Mouse (Mus musculus): ENCODE results near the gene Gch1. TPM values are rescaled to one million over a fixed set of nuclear protein-coding genes. Genes with fewer than 3 reads are reported as not detected.
A peak's percentile ranks its signal among the peaks of the same experiment; 100 is the strongest.

Gene Gch1
- polyA plus RNA-seq, 1 experiment from 2014 or later = 3.7 TPM

DNA sequence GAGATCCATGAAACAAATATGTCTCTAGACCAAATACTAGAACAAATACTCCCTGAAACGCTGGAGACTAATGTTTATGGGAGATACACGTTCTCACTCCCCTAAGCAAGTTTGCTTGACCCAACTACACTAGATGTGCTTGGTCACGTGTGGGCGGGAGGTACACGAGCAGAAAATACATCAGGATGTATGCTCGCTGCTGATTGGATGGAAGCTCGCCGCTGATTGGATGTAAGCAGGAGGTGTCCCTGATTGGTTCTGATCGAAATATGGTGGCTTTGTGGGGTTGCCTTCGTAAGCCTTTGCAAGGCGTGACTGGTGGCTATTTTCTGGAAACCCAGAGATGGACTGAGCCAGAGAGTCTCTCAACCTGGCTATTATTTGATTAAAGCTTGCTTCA lies 32.4 kb upstream of the Gch1 start:
- peak; percentile 44; the same call in 1 of the 2 replicates for ATAC-seq
- Histone ChIP-seq H3K27ac (no peak overlapping the region), H3K4me3 (no peak overlapping the region), H3K36me3 (no peaks in the 10 kb centered on the region), H3K4me2 (no peak overlapping the region), H3K27me3 (replicated peaks) (no peaks in the 10 kb centered on the region), H3K4me1 (0 out of 2 replicates have a peak, but pooled peaks cover 4% of the 10 kb centered on the region), H3K9ac (no peak overlapping the region), H3K9me3 (replicated peaks) (no peaks in the 10 kb centered on the region)
- WGBS (ENCODE audit: insufficient replicate concordance) = 74% methylated on average over 11 of the region's 11 CpGs

DNA sequence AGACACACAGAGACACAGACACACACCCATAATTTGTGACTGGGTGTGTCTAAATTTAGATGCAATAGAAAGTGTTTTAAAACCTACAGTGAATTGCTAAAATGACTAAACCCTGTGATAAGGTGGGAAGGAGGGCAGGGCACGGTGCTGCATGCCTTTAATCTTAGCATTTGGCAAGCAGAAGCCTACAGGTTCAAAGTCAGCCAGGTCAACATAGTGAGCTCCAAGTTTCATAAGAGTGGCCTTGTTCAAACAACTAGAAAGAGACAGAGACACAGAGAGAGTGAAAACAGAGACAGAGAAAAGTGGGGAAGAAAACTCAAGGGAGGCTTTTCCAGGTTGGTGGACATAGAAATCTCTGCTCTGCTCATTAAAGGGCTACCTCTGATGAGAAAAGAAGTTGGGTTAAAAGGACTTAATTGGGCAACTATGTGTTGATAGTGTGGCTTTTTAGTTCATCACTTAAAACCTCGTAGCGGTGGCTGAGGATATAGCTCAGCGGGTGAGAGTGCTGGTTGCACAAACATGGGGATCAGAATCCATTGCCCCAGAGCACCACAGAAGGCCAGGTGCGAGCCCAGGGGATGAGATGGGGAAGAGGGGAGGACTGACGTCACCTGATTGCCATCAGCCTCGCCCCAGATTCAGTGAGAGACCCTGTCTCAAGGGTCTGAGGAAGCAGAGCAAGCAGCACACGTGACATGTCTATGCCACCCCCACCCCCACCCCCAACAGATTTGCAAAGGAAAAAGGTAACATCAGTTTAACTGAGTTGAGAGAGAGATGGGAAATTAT lies 31.2 kb upstream of the Gch1 start:
- no peak overlapping the region for H3K27ac ChIP-seq
- no peak overlapping the region for H3K4me2 ChIP-seq
- no peak overlapping the region for H3K9ac ChIP-seq
- WGBS (ENCODE audit: insufficient replicate concordance) = 66% methylated on average over 8 of the region's 8 CpGs
- H3K9me3 ChIP-seq (replicated peaks) = no peaks in the 10 kb centered on the region
- no peaks in the 10 kb centered on the region for H3K27me3 ChIP-seq (replicated peaks)
- no peaks in the 10 kb centered on the region for H3K36me3 ChIP-seq
- H3K4me1 ChIP-seq = 0 out of 2 replicates have a peak, but pooled peaks cover 4% of the 10 kb centered on the region
- no peak overlapping the region for H3K4me3 ChIP-seq
- ATAC-seq = no peak

DNA sequence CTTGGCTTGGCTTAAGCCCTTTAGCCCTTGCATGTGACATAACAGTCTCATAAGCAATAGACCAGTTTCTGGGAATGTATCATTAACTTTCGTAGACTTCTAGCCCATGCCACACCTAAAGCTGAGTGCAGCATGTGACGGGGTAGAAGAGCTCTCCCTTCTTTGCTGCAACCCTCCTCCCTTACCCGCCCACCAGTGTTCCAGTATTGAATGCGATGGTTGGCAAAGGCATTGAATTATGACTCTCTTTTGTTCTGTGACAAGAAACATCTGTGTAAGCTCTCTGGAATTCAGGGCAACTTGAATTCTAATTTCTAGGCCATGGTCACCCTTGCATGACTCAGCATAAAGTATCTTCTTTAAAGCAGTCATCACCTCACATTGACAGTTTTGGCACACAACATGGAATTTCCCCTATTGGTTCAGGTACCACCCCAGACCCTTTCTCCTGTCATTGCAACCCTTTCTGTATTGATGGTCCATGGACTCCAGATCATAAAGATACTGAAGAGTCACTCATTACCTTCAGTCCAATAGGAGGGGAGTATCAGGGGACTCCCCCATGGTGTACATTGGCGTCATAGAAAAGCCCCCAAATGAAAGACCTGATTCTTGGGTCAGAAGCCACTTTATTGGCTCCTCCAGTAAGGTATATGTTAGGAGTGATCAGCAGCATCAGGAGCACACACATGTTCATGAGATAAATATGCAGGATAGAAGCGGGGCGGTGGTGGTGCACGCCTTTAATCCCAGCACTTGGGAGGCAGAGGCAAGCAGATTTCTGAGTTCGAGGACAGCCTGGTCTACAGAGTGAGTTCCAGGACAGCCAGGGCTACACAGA lies 29.8 kb upstream of the Gch1 start:
- WGBS (ENCODE audit: insufficient replicate concordance) = 76% methylated on average over 9 of the region's 9 CpGs
- Histone ChIP-seq H3K27ac (no peak overlapping the region), H3K4me3 (no peak overlapping the region), H3K9ac (no peak overlapping the region), H3K4me1 (0 out of 2 replicates have a peak, but pooled peaks cover 4% of the 10 kb centered on the region), H3K36me3 (no peaks in the 10 kb centered on the region), H3K4me2 (no peak overlapping the region), H3K27me3 (replicated peaks) (no peaks in the 10 kb centered on the region), H3K9me3 (replicated peaks) (no peaks in the 10 kb centered on the region)
- no peak for ATAC-seq

DNA sequence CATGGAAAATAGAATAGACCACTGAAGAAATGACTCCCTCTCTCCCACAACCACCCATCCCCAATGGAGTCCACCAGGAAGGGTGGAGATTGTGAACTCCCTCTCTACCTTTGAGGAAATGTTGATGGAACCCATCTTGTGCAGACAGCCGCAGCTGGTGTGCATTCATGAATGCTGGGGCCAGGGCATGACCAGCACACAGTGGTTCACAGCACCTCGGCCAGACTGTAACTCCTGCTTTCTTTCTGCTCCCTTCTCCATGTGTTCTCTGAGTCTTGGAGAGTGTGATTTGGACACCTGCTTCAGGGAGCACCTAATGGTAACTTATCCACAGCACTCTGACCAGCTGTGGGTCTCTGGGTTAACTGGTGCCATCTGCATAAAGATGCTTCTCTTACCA lies 27.3 kb upstream of the Gch1 start:
- Histone ChIP-seq H3K9ac (no peak overlapping the region), H3K27me3 (replicated peaks) (no peaks in the 10 kb centered on the region), H3K27ac (no peak overlapping the region), H3K4me2 (no peak overlapping the region), H3K36me3 (no peaks in the 10 kb centered on the region), H3K9me3 (replicated peaks) (no peaks in the 10 kb centered on the region), H3K4me1 (no peaks in the 10 kb centered on the region), H3K4me3 (no peak overlapping the region)
- WGBS (ENCODE audit: insufficient replicate concordance) = 69% methylated on average over 2 of the region's 2 CpGs
- no peak for ATAC-seq

DNA sequence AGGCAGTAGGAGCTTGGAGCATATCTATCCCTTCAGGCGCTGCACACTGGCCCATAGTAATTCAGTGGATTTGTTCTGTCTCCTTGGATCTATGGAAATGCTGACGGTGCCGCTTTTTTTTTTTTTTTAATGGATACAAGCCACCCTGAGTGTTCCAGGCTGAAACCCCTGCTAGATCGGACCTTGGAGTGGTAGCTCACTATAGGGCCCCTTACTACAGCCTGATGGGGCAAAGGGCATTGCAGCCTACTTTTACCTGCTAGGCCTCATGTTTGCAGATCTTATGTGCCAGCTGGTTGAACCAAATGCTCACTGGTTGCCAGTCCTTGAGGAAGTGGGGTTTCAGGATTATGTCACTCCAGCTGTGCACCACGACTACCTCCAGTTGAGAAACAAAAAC lies 25.2 kb upstream of the Gch1 start:
- Histone ChIP-seq H3K4me1 (no peaks in the 10 kb centered on the region), H3K9ac (no peak overlapping the region), H3K4me3 (no peak overlapping the region), H3K9me3 (replicated peaks) (no peaks in the 10 kb centered on the region), H3K27ac (no peak overlapping the region), H3K4me2 (no peak overlapping the region), H3K27me3 (replicated peaks) (no peaks in the 10 kb centered on the region), H3K36me3 (no peaks in the 10 kb centered on the region)
- no peak for ATAC-seq
- 64% methylated on average over 5 of the region's 5 CpGs for WGBS (ENCODE audit: insufficient replicate concordance)

DNA sequence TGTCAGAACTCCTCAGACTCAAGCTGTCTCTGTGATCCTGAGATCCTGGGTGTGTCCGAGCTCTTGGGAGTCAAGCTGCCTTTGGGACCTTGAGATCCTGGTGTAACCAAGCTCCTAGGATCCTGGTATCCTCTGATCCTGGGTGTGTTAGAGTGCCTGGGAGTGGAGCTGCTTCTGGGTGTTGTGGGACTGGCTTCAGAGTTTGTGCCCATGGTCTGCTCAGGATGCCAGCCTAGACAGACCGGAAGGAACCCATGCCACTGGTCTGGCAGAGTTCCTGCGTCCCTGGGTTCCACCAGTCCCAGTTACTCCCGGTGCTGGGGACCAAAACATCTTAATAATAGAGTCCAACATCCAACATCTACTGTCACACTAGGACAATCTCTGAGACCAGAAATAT lies 24.1 kb upstream of the Gch1 start:
- Histone ChIP-seq H3K9ac (no peak overlapping the region), H3K36me3 (no peaks in the 10 kb centered on the region), H3K27ac (no peak overlapping the region), H3K4me3 (no peak overlapping the region), H3K27me3 (replicated peaks) (no peaks in the 10 kb centered on the region), H3K4me2 (no peak overlapping the region), H3K4me1 (peaks cover 6% of the 10 kb centered on the region; the same call in 1 of the 2 replicates), H3K9me3 (replicated peaks) (no peaks in the 10 kb centered on the region)
- WGBS (ENCODE audit: insufficient replicate concordance) = 60% methylated on average over 4 of the region's 4 CpGs
- no peak for ATAC-seq

DNA sequence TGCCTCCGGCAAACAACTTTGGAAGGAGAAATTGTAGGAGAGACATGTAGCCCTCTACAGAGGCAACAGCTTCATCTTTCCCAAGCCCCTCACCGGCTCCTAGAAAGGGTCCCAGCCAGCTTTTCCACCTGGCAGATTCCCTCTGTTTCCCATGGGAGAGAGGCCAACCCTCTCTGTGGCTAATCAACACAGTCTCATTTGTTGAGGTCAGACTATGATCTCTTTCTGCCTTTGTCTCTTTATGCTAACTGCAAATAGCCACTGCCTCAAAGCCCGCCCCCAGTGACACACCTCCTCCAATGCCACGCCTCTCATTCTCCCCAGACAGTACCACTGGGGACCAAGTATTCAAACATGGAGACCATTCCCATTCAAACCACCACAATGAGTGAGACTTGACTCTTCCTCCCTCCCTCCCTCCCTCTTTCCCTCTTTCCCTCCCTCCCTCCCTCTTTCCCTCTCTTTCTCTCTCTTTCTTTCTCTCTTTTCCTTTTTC lies 20.5 kb upstream of the Gch1 start:
- Histone ChIP-seq H3K36me3 (no peaks in the 10 kb centered on the region), H3K27me3 (replicated peaks) (no peaks in the 10 kb centered on the region), H3K4me2 (no peak overlapping the region), H3K4me3 (no peak overlapping the region), H3K4me1 (peaks cover 9% of the 10 kb centered on the region), H3K9me3 (replicated peaks) (no peaks in the 10 kb centered on the region), H3K9ac (no peak overlapping the region), H3K27ac (no peak overlapping the region)
- WGBS (ENCODE audit: insufficient replicate concordance) = 72% methylated on average over 4 of the region's 4 CpGs
- ATAC-seq = no peak

DNA sequence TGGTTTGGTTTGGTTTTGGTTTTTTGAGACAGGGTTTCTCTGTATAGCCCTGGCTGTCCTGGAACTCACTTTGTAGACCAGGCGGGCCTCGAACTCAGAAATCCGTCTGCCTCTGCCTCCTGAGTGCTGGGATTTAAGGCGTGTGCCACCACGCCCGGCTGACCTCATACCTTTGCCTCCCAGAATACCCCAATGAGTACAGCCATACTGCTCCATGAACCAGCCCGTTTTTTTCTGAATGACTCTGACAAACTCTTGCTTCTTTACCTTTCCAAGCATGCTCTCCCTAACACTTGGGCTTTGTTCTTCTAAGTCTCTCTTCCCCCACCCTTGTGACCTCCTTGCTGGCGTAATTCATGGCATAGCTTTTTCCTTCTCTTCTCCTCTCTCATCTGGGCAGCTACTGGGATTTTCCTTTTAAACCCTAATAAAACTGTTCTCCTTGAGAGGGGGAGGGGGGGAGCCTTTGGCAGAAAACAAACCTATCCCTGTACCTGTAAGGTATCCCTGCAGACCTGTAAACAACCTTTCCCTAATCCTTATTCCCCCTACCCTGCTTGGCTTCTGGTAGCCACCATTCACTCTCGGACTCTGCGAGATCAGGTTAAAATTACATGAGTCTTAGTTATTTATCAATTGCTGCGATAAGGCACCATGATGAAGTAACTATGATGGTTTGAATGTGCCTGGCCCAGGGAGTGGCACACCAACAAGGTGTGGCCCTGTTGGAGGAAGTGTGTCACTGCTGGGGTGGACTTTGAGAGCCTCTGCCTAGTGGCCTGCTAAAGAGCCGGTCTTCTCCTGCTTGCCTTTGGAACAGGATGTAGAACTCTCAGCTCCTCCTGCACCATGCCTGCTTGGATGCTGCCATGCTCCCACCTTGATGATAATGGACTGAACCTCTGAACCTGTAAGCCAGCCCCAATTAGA lies 19.6 kb upstream of the Gch1 start:
- H3K27me3 ChIP-seq (replicated peaks) = no peaks in the 10 kb centered on the region
- ATAC-seq = no peak
- H3K4me1 ChIP-seq = peaks cover 11% of the 10 kb centered on the region
- no peak overlapping the region for H3K27ac ChIP-seq
- WGBS (ENCODE audit: insufficient replicate concordance) = 74% methylated on average over 12 of the region's 12 CpGs
- H3K9ac ChIP-seq = no peak overlapping the region
- no peaks in the 10 kb centered on the region for H3K9me3 ChIP-seq (replicated peaks)
- no peak overlapping the region for H3K4me3 ChIP-seq
- H3K36me3 ChIP-seq = no peaks in the 10 kb centered on the region
- no peak overlapping the region for H3K4me2 ChIP-seq

DNA sequence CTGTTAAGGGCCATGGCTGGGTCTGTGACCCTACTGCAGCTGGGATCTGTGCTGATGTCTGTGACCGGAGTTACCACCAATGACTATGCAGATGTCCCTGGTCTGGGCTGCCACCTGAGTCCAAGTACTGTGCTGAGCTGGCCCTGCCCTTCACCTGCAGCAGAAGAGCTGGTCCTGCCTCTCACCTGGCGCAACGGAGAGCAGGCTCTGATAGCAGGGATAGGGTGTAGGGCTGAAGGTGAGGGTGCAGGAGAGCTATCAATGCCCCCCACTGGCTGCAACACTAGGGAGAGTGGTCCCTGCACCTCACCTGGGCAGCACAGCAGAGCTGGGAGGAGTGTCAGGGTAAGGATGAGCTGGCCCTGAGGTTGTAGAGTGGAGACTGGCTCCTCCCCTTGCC lies 17.4 kb upstream of the Gch1 start:
- Histone ChIP-seq H3K4me3 (no peak overlapping the region), H3K27me3 (replicated peaks) (no peaks in the 10 kb centered on the region), H3K27ac (no peak overlapping the region), H3K9me3 (replicated peaks) (no peaks in the 10 kb centered on the region), H3K4me2 (no peak overlapping the region), H3K9ac (no peak overlapping the region), H3K4me1 (peaks cover 14% of the 10 kb centered on the region), H3K36me3 (no peaks in the 10 kb centered on the region)
- ATAC-seq = no peak
- WGBS (ENCODE audit: insufficient replicate concordance) = 73% methylated on average over 3 of the region's 3 CpGs

DNA sequence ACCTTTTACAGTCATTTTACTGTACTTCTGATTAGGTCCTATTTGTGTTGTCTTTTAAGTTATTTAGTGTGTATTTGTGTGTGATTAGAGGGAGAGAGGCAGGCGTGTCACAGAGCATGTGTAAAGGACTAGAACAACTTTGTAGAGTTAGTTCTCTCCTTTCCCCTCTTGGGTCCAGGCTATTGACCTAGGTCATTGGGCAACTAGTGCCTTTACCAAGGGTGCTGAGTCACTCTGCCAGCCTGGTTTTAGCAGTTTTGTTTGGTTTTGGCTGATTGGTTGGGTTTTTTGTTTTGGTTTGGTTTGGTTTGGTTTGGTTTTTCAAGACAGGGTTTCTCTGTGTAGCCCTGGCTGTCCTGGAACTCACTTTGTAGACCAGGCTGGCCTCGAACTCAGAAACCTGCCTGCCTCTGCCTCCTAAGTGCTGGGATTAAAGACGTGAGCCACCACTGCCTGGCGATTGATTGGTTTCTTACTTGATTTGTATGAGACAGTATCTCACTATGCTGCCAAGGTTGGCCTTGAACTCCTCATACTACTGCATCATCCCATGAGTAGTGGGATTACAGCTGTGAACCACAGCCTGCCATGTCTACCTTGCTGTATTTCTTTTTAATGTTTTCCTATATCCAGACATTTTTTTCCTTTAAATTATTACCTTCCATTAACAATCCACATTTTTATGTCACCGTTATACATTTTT lies 16.2 kb upstream of the Gch1 start:
- no peak overlapping the region for H3K4me2 ChIP-seq
- no peaks in the 10 kb centered on the region for H3K9me3 ChIP-seq (replicated peaks)
- H3K4me1 ChIP-seq = peaks cover 14% of the 10 kb centered on the region
- no peaks in the 10 kb centered on the region for H3K27me3 ChIP-seq (replicated peaks)
- H3K9ac ChIP-seq = no peak overlapping the region
- H3K36me3 ChIP-seq = no peaks in the 10 kb centered on the region
- H3K4me3 ChIP-seq = no peak overlapping the region
- WGBS (ENCODE audit: insufficient replicate concordance) = 72% methylated on average over 5 of the region's 5 CpGs
- no peak for ATAC-seq
- H3K27ac ChIP-seq = no peak overlapping the region

DNA sequence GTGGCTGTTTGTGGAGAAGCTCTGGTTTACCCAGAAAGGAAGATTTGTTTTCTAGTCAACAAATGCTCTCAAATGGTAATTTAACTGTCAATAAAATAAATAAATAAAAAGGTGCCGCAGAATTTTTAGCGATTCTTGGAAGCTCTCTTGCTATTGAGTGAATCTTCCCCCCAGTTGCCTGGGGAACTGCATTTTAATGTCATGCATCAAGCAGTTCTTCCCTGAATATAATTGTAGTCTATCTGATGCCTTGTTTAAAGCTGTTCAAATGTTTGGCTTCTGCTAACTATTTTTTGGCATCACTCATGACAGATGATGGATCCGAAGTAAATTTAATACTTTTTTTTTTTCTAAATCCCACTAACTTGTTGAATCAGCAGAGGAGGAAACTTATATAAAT lies 8.1 kb upstream of the Gch1 start:
- Histone ChIP-seq H3K4me3 (no peak overlapping the region), H3K9ac (no peak overlapping the region), H3K9me3 (replicated peaks) (no peaks in the 10 kb centered on the region), H3K4me2 (no peak overlapping the region), H3K4me1 (0 out of 2 replicates have a peak, but pooled peaks cover 7% of the 10 kb centered on the region), H3K27ac (no peak overlapping the region), H3K36me3 (no peaks in the 10 kb centered on the region), H3K27me3 (replicated peaks) (0 out of 2 replicates have a peak, but pooled peaks cover 6% of the 10 kb centered on the region)
- WGBS (ENCODE audit: insufficient replicate concordance) = 77% methylated on average over 3 of the region's 3 CpGs
- ATAC-seq = no peak
